Mouse (Mus musculus): ENCODE data around the gene Naglu. TPM values are rescaled to one million over a fixed set of nuclear protein-coding genes. Genes with fewer than 3 reads are reported as not detected.

The Naglu gene
- polyA plus RNA-seq (2017; shearing (Covaris generic)): 11.6 TPM

DNA sequence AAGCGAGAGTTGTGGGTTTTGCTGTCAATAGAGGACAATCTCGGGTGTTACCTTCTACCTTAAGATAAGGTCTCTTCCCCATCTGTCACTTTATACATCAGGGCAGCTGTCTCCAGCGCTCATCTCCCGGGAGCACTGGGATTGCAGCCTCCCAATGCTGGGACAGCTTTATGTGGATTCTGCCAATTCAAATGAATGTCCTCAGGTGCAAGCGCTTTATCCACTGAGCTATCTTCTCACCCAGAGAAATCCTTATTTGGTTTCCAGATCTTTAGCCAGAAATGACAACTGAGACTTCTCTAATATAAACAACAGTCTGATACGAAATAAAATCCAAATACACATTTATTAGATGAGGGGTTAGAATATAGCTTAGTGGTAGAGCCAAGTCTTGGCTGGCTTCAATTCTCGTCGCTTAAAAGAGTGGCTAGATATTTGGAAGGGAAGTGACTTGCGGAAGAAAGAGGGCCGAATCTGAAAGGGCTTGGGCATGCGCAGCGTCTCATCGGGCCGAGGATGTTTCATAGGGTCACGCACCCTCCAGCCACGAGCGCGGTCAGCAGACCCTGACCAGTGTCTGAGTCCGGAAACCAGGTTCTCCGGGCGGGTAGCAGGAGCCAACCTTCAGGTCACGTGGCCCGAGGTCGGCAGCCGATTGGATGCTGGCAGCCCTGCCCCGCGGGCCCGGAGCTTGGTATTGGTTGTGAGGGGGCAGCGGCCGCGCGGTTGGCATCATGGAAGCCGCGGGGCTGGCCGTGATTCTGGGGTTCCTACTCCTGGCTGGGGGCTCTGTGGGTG is at the start of gene Naglu:
Gene Naglu (plus strand): TSS at position 622 of the 798 bp plus-strand sequence.

DNA sequence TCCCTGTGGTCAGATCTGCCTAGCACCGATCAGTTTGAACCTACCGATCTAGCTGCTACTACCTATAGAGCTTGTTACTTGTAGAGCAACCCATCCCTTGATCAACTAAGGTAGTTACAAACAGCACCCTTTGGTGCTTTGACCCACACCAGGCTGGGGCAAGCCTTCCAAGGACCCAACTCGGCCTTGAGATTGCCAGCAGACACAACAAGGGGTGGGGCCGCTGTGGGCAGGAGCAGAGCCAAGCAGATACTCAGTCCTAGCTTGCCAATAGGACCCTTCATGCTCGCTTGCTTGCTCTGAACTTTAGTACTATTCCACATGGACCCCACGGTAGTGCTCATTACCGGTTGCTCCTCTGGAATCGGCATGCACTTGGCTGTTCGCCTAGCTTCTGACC is 8.3 kb downstream of the Naglu start, which contains the start of gene Hsd17b1:
Gene Hsd17b1 (plus strand): TSS at position 291 of the 400 bp plus-strand sequence.

DNA sequence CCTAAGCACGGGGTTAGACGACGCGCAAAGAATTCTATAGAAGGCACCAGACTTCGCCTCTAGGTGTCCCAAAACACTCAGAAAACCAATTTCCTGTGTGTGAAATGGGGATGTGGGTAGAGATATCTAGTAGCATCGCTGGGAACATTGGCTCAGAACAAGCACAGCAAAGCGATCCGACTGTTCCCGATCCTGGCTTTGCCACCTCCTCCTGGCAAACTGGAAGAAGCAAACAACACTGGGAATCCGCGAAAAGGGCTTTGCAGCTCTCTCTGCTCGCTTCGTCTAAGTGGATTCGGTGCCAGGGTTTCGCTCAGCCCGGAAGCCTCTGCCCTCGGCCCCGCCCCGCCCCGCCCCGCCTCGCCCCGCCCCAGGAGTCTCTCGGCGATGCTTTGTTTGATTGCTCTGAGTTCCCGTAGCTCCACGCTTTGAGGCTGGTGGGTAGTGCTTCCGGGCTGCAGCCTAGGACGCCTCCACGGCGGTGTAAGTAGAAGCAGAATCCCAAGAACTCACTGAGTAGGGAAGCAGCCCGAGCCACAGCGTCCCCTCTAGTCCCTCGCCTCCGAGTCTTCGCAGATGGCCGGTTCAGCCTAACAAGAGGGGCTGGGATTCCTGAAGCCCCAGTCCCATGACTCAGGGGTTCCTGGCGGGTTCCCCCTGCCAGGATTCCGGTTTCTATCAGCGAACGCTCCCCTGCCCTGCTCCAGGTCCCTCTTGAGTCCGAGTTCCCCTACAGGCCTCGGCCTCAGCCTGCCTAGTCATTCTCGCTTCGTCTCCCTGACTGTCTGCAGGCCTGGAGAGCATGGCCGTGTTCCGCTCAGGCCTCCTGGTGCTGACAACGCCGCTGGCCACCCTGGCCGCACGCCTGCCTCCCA is 12.6 kb downstream of the Naglu start, which contains the start of gene Coasy:
Gene Coasy (plus strand): TSS at position 358 of the 875 bp plus-strand sequence.

DNA sequence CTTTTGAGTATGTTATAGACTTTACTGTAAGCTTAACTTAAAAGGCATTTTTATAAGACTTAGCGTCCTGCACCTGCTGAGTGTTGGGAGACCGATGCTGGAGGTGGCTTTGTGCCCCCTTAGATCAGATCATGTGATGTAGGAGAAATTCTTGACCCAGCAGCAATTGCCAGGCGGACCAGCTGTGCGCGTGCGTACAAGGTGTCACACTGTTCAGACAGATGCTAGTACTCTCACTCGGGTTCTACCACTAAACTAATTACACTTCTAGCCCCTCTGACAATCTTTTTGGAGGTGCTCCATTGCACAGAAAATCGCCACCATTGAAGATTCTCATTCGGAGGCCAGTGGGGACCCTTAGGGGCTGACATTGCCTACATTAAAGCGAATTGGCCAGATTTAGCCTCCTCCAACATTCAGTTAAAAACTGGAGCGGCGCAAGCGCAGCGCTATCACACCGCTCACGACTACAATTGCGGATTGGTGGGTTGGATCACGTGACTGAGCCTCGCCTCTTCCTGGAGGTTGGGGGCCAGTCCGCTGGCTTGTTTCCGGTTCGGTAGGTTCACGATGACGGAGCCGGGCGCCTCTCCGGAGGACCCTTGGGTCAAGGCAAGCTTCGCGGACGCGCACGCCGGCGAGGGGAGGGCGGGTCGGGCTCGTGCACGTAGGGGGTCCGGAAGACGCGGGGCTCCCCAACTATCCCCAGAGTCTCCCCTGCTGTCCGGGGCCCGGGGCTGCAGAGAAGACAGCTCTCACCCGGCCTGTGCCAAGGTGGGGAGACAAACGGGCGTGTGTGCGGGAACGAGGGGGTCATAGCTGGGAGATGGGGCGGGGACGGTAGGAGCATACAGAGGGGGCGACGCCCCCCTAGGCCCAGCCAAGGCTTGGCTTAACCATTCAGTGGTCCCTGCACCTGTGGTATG is 17.2 kb downstream of the Naglu start, which contains the start of gene Mlx:
Gene Mlx (plus strand): TSS at position 522 of the 926 bp plus-strand sequence.

DNA sequence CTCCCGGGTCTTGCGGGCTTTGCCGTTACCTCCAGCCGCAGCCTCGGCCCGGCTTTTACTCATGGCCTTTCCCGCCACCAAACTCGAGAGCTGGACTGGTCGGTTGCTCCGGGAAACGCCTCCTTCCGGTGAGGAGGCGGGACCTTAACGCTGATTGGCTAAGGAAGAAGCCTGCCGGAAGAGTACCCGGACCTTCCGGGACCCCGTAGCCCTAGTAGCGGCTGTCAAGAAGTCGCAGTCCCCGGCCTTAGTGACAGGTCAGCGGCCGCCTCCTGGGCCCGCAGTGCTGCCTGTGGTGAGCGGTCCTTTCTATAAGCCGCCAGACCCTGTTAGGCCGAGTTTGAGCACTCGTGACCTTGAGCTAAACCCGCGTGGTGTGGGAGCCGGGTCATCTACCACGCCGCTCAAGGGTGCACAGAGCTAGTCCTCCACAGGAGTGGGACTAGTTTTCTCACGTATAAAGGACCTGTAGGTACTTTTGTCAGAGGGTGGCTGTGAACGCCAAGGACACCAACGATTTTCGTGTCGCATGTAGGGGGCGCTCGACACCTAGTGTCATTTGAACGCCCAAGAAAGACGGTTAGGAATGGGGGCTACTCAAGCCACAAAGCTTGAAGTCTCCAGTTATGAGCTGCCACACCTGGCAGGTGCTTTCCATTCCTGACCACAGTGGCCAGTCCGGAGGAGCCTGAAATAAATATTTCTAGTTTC is 25.7 kb downstream of the Naglu start, which contains the start of gene Psmc3ip:
Gene Psmc3ip (minus strand): TSS at position 123 of the 711 bp plus-strand sequence.

DNA sequence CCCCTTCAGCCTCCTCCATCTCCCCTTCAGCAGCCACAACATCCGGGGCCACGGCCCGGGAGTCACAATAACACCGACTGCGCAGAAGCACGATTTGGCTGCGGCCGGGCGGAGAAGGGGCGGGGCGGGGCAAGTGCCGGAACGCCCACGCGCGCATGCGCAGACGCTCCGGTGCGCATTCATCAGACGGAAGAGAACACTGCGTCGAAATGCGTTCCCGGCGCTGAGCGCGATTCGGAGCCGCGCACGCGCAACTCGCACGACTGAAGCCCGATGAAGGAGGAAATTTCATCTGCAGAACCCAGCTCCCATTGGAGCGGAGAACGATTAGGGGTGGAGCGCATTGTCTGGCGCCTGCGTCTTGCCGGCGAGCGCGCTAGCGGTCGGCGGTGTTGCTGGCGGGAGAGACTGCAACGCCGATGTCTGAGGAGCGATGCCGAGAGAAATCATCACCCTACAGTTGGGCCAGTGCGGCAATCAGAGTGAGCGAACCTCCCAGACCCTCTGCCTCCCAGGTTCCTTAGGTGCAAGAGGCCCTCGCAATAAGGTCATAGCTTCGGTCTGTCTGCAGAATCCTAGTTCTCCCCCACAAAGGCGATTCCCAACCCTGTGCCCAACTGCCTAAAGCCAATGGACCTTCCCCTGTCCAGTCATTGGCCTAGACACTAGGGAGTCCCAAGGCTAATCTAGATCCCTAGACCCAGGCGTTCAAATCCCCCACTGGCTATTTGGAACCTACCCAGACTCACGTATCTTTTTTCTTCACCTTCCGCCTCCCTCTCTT is 50.1 kb downstream of the Naglu start, which contains the start of the genes Retreg3 and Tubg1:
Gene Retreg3 (minus strand): TSS at position 133 of the 784 bp plus-strand sequence.
Gene Tubg1 (plus strand): TSS at position 178 of the 784 bp plus-strand sequence.

Other genes with a start within 250 kb of the Naglu start
- 312 TPM for gene Stat5b, start 219.3 kb upstream of the Naglu start, polyA plus RNA-seq (2017; shearing (Covaris generic))
- gene Stat5a, start 210.7 kb upstream of the Naglu start, polyA plus RNA-seq (2017; shearing (Covaris generic)): 201 TPM
- gene Stat3, start 130.5 kb upstream of the Naglu start, polyA plus RNA-seq (2017; shearing (Covaris generic)): 361 TPM
- not detected for gene Cavin1, start 99.1 kb upstream of the Naglu start, polyA plus RNA-seq (2017; shearing (Covaris generic))
- gene Atp6v0a1, start 60.6 kb upstream of the Naglu start, polyA plus RNA-seq (2017; shearing (Covaris generic)): 0.91 TPM
- 0.44 TPM for gene Hsd17b1, start 8.4 kb downstream of the Naglu start, polyA plus RNA-seq (2017; shearing (Covaris generic))
- 10.0 TPM for gene Coasy, start 12.6 kb downstream of the Naglu start, polyA plus RNA-seq (2017; shearing (Covaris generic))
- 49.7 TPM for gene Mlx, start 17.3 kb downstream of the Naglu start, polyA plus RNA-seq (2017; shearing (Covaris generic))
- 4.0 TPM for gene Psmc3ip, start 25.4 kb downstream of the Naglu start, polyA plus RNA-seq (2017; shearing (Covaris generic))
- gene Retreg3, start 49.9 kb downstream of the Naglu start, polyA plus RNA-seq (2017; shearing (Covaris generic)): 95.9 TPM
- gene Tubg1, start 49.9 kb downstream of the Naglu start, polyA plus RNA-seq (2017; shearing (Covaris generic)): 14.9 TPM
- gene Tubg2, start 85.9 kb downstream of the Naglu start, polyA plus RNA-seq (2017; shearing (Covaris generic)): 0.37 TPM
- gene Cntnap1, start 100.5 kb downstream of the Naglu start, polyA plus RNA-seq (2017; shearing (Covaris generic)): not detected
- not detected for gene Plekhh3, start 101.3 kb downstream of the Naglu start, polyA plus RNA-seq (2017; shearing (Covaris generic))
- gene Ccr10, start 105.4 kb downstream of the Naglu start, polyA plus RNA-seq (2017; shearing (Covaris generic)): not detected
- 83.6 TPM for gene Ezh1, start 156.5 kb downstream of the Naglu start, polyA plus RNA-seq (2017; shearing (Covaris generic))
- gene Ramp2, start 176.0 kb downstream of the Naglu start, polyA plus RNA-seq (2017; shearing (Covaris generic)): not detected
- gene Vps25, start 183.7 kb downstream of the Naglu start, polyA plus RNA-seq (2017; shearing (Covaris generic)): 83.2 TPM
- gene Wnk4, start 190.6 kb downstream of the Naglu start, polyA plus RNA-seq (2017; shearing (Covaris generic)): 5.3 TPM
- gene Cntd1, start 209.0 kb downstream of the Naglu start, polyA plus RNA-seq (2017; shearing (Covaris generic)): 0.36 TPM
- 51.8 TPM for gene Coa3, start 209.1 kb downstream of the Naglu start, polyA plus RNA-seq (2017; shearing (Covaris generic))
- 208 TPM for gene Becn1, start 232.3 kb downstream of the Naglu start, polyA plus RNA-seq (2017; shearing (Covaris generic))
- gene Psme3, start 246.2 kb downstream of the Naglu start, polyA plus RNA-seq (2017; shearing (Covaris generic)): 178 TPM

Measured in naive thymus-derived CD4-positive, alpha-beta T cell, adult 5 months (primary cell).